Comparison of ENCODE assay signal across 9 mouse cellular contexts in the genomic region with DNA sequence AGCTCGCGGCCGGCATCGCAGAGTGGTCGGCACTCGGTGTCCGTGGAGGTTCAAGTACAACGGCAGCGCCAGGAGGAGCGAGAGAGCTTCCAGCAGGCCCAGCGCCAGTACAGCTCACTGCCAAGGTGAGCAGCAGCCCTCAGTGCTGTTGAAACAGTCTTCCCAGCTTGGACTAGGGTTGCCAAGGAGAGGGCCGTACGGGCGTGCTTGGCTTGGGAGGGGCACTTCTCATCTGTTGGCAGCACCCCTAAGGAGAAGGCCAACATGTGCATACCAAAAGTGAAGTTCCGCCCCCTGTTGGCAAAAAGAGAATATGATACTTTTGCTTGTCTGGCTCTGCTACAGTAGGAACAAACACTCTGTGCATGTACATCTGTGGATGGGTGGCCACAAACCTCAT.
DNase-seq lines count a peak whose midpoint lies in the region; TF ChIP-seq lines count a peak whose summit lies in the region.
"Had no signal": no experiment of that assay in that cellular context is flagged by ENCODE, and none has a peak within 500 bp of the region (broad histone marks: within the 10 kb centered on the region; RNA-seq: fewer than 3 reads in every experiment).

No protein-coding gene starts in this region.

- no peak for TF ChIP-seq EP300 in heart, adult 2 months (IDR thresholded peaks at IDR 0.05; ENCODE audit: insufficient read depth, low read depth, low read length)

- no peaks in the 10 kb centered on the region for H3K4me1 ChIP-seq in heart, adult 2 months (ENCODE audit: control insufficient read depth, insufficient read depth, low read length)
- H3K4me1 ChIP-seq in kidney, adult 2 months (ENCODE audit: control insufficient read depth, insufficient read depth, low read length) = peaks cover 5% of the 10 kb centered on the region; the same call in 1 of the 2 replicates
- H3K4me1 ChIP-seq in embryonic facial prominence, embryonic 10.5 days = no peaks in the 10 kb centered on the region
- H3K4me1 ChIP-seq: hindbrain, embryonic 15.5 days had no signal

- 76% methylated on average over 15 of the region's 15 CpGs for whole genome bisulfite sequencing in heart, adult 2 months
- WGBS in kidney, adult 2 months = 93% methylated on average over 15 of the region's 15 CpGs
- WGBS in embryonic facial prominence, embryonic 10.5 days = 96% methylated on average over 15 of the region's 15 CpGs

- peak; percentile 82 for DNase-seq in left cerebral cortex, postnatal 4 days
- no peak for DNase-seq in left cerebral cortex, adult 8-10 months (ENCODE audit: low spot score in 2 of 2)
- DNase-seq in adrenal gland, postnatal 14 days = peak; percentile 73
- peak; percentile 19 for DNase-seq in cerebellum, adult 8-10 months
- peak; percentile 41 to 55 for DNase-seq in heart, adult 2 months
- DNase-seq in thymus, postnatal 10 days (ENCODE audit: low spot score in 2 of 2) = no peak
- DNase-seq in kidney, adult 2 months = no peak
- DNase-seq in embryonic facial prominence, embryonic 10.5 days (ENCODE audit: low spot score) = no peak

- no peaks in the 10 kb centered on the region for H3K36me3 ChIP-seq in heart, adult 2 months (ENCODE audit: control insufficient read depth, insufficient read depth, low read length)
- no peaks in the 10 kb centered on the region for H3K36me3 ChIP-seq in kidney, adult 2 months (ENCODE audit: control insufficient read depth, insufficient read depth, low read length)
- peaks cover 18% of the 10 kb centered on the region for H3K36me3 ChIP-seq in embryonic facial prominence, embryonic 10.5 days (replicated peaks)
- H3K36me3 ChIP-seq: hindbrain, embryonic 15.5 days had no signal

- no peak for TF ChIP-seq CTCF in heart, adult 2 months (IDR thresholded peaks at IDR 0.05)
- TF ChIP-seq CTCF in kidney, adult 2 months (conservative IDR thresholded peaks at IDR 0.05; ENCODE audit: insufficient read depth, insufficient read length, low read depth, low read length) = no peak

- intact Hi-C loops in left cerebral cortex, postnatal 4 days (cut with DNase I) = no loop called here
- intact Hi-C loops in heart, adult 2 months (cut with DNase I) = no loop called here

- no peak for TF ChIP-seq POLR2A in heart, adult 2 months (IDR thresholded peaks at IDR 0.05; ENCODE audit: insufficient read depth, low read depth, low read length)
- TF ChIP-seq POLR2A in kidney, adult 2 months (IDR thresholded peaks at IDR 0.05; ENCODE audit: low read depth, low read length) = no peak

- no peak overlapping the region for H3K9ac ChIP-seq in heart, adult 2 months (ENCODE audit: low read depth, low read length)
- H3K9ac ChIP-seq: hindbrain, embryonic 15.5 days had no signal

- H3K9me3 ChIP-seq in embryonic facial prominence, embryonic 10.5 days = no peaks in the 10 kb centered on the region
- H3K9me3 ChIP-seq: hindbrain, embryonic 15.5 days had no signal

- no peaks in the 10 kb centered on the region for H3K27me3 ChIP-seq in heart, adult 2 months (ENCODE audit: control insufficient read depth, insufficient read depth, low read length)
- H3K27me3 ChIP-seq in kidney, adult 2 months (replicated peaks; ENCODE audit: control insufficient read depth, insufficient read depth, low read length) = no peaks in the 10 kb centered on the region
- H3K27me3 ChIP-seq in embryonic facial prominence, embryonic 10.5 days (replicated peaks; ENCODE audit: low read depth, poor library complexity, severe bottlenecking) = no peaks in the 10 kb centered on the region
- H3K27me3 ChIP-seq: hindbrain, embryonic 15.5 days had no signal

- no peak overlapping the region for H3K4me3 ChIP-seq in heart, adult 2 months
- H3K4me3 ChIP-seq in kidney, adult 2 months (ENCODE audit: insufficient read depth, low read depth, low read length) = no peak overlapping the region
- H3K4me3 ChIP-seq in embryonic facial prominence, embryonic 10.5 days = no peak overlapping the region
- H3K4me3 ChIP-seq: hindbrain, embryonic 15.5 days had no signal

- no peaks in the 10 kb centered on the region for H3K79me2 ChIP-seq in heart, adult 2 months (replicated peaks; ENCODE audit: control insufficient read depth, insufficient read depth, low read length)

- H3K27ac ChIP-seq in heart, adult 2 months = no peak overlapping the region
- H3K27ac ChIP-seq in kidney, adult 2 months (ENCODE audit: insufficient read depth, low read depth, low read length) = no peak overlapping the region
- no peak overlapping the region for H3K27ac ChIP-seq in embryonic facial prominence, embryonic 10.5 days (replicated peaks)
- H3K27ac ChIP-seq: hindbrain, embryonic 15.5 days had no signal

Comparison
In these comparisons a context has a peak if more than half of its experiments do, and no peak if none do; other contexts are left out.
1. DNase-seq: peak in left cerebral cortex, postnatal 4 days (single experiment), adrenal gland, postnatal 14 days (single experiment), cerebellum, adult 8-10 months (single experiment) and heart, adult 2 months (2 of 2); none in left cerebral cortex, adult 8-10 months (0 of 2), thymus, postnatal 10 days (0 of 2), kidney, adult 2 months (single experiment) and embryonic facial prominence, embryonic 10.5 days (single experiment).